Mouse (Mus musculus): ENCODE results near the gene Olfr958. TPM values are rescaled to one million over a fixed set of nuclear protein-coding genes. Genes with fewer than 3 reads are reported as not detected.

Olfr958 gene
- polyA plus RNA-seq, 2 experiments: not detected

- no peak for ATAC-seq (ENCODE audit: insufficient read depth)
- TF ChIP-seq CTCF (IDR thresholded peaks at IDR 0.05; ENCODE audit: low read depth): no peak
- no peak for TF ChIP-seq EP300 (IDR thresholded peaks at IDR 0.05; ENCODE audit: low read depth)
- 44% methylated on average over 3 of the region's 3 CpGs for WGBS (ENCODE audit: insufficient replicate concordance)
Measured at GRCm38 (mm10) chr9:39515531-39515930, 38.3 kb downstream of the Olfr958 start, which contains the start of gene Olfr957. TSS of gene Olfr957 (minus strand) at chr9:39515809.

GRCm38 (mm10) chr9:39509412-39509811 lies 44.4 kb downstream of the Olfr958 start:
- no peaks in the 10 kb centered on the region for H3K27me3 ChIP-seq (ENCODE audit: control insufficient read depth, insufficient read depth, low read length)
- H3K9me3 ChIP-seq (ENCODE audit: control insufficient read depth, low read length): no peaks in the 10 kb centered on the region
- no peak overlapping the region for H3K9ac ChIP-seq (replicated peaks)
- H3K4me1 ChIP-seq (replicated peaks; ENCODE audit: control insufficient read depth in 2 of 2, insufficient read depth in 2 of 2, low read length in 1 of 2): no peaks in the 10 kb centered on the region
- DNase-seq (ENCODE audit: low read depth in 3 of 3, low spot score in 3 of 3): no peak
- WGBS (ENCODE audit: insufficient replicate concordance): 61% methylated on average over 9 of the region's 9 CpGs
- no peak overlapping the region for H3K4me3 ChIP-seq (ENCODE audit: insufficient read depth in 1 of 2, low read depth in 2 of 2, low read length in 2 of 2)
- no peaks in the 10 kb centered on the region for H3K36me3 ChIP-seq (replicated peaks; ENCODE audit: control insufficient read depth, insufficient read depth, low read depth)
- TF ChIP-seq CTCF (IDR thresholded peaks at IDR 0.05; ENCODE audit: low read depth): no peak
- TF ChIP-seq EP300 (IDR thresholded peaks at IDR 0.05; ENCODE audit: low read depth): no peak
- no peak overlapping the region for H3K27ac ChIP-seq
- no peak overlapping the region for H3K4me2 ChIP-seq (ENCODE audit: low read depth)
- ATAC-seq (ENCODE audit: insufficient read depth): no peak

More at GRCm38 (mm10) chr9:39515531-39515930, 38.3 kb downstream of the Olfr958 start, which contains the start of gene Olfr957:
- H3K27ac ChIP-seq: no peak within 1 kb of the TSS
- H3K9me3 ChIP-seq (ENCODE audit: control insufficient read depth, low read length): no peaks in the 10 kb centered on the region
- no peak for DNase-seq (ENCODE audit: low read depth in 3 of 3, low spot score in 3 of 3)
- no peaks in the 10 kb centered on the region for H3K27me3 ChIP-seq (ENCODE audit: control insufficient read depth, insufficient read depth, low read length)
- H3K4me2 ChIP-seq (ENCODE audit: low read depth): no peak within 1 kb of the TSS
- H3K4me1 ChIP-seq (replicated peaks; ENCODE audit: control insufficient read depth in 2 of 2, insufficient read depth in 2 of 2, low read length in 1 of 2): no peaks in the 10 kb centered on the region
- no peak within 1 kb of the TSS for H3K9ac ChIP-seq (replicated peaks)
- no peak within 1 kb of the TSS for H3K4me3 ChIP-seq (ENCODE audit: insufficient read depth in 1 of 2, low read depth in 2 of 2, low read length in 2 of 2)
- H3K36me3 ChIP-seq (replicated peaks; ENCODE audit: control insufficient read depth, insufficient read depth, low read depth): no peaks in the 10 kb centered on the region

- DNase-seq (ENCODE audit: low read depth in 3 of 3, low spot score in 3 of 3): no peak
- Histone ChIP-seq H3K4me3 (ENCODE audit: insufficient read depth in 1 of 2, low read depth in 2 of 2, low read length in 2 of 2) (no peak overlapping the region), H3K27ac (no peak overlapping the region), H3K36me3 (replicated peaks; ENCODE audit: control insufficient read depth, insufficient read depth, low read depth) (no peaks in the 10 kb centered on the region), H3K9ac (replicated peaks) (no peak overlapping the region), H3K27me3 (ENCODE audit: control insufficient read depth, insufficient read depth, low read length) (no peaks in the 10 kb centered on the region), H3K4me1 (replicated peaks; ENCODE audit: control insufficient read depth in 2 of 2, insufficient read depth in 2 of 2, low read length in 1 of 2) (no peaks in the 10 kb centered on the region), H3K9me3 (ENCODE audit: control insufficient read depth, low read length) (no peaks in the 10 kb centered on the region), H3K4me2 (ENCODE audit: low read depth) (no peak overlapping the region)
- 8% methylated on average over 6 of the region's 6 CpGs for WGBS (ENCODE audit: insufficient replicate concordance)
- TF ChIP-seq EP300 (IDR thresholded peaks at IDR 0.05; ENCODE audit: low read depth): no peak
- peak; percentile 29; the same call in 1 of the 2 replicates for TF ChIP-seq CTCF (IDR thresholded peaks at IDR 0.05; ENCODE audit: low read depth)
- no peak for ATAC-seq (ENCODE audit: insufficient read depth)
Measured at GRCm38 (mm10) chr9:39508998-39509397, 44.9 kb downstream of the Olfr958 start.

Other genes with a start within 250 kb of the Olfr958 start
- not detected in 2 replicates for gene Olfr948, start 228.0 kb downstream of the Olfr958 start, polyA plus RNA-seq (2012; rRNA removed)
- not detected in 2 replicates for gene Olfr948, start 228.0 kb downstream of the Olfr958 start, polyA plus RNA-seq (2014; fragmentation: Nextera tagmentation; extraction: Ambion mirVana)
- not detected in 2 replicates for gene Olfr951, start 166.6 kb downstream of the Olfr958 start, polyA plus RNA-seq (2012; rRNA removed)
- gene Olfr951, start 166.6 kb downstream of the Olfr958 start, polyA plus RNA-seq (2014; fragmentation: Nextera tagmentation; extraction: Ambion mirVana): not detected in 2 replicates
- not detected in 2 replicates for gene Olfr952, start 126.9 kb downstream of the Olfr958 start, polyA plus RNA-seq (2012; rRNA removed)
- gene Olfr952, start 126.9 kb downstream of the Olfr958 start, polyA plus RNA-seq (2014; fragmentation: Nextera tagmentation; extraction: Ambion mirVana): not detected in 2 replicates
- not detected in 2 replicates for gene Olfr954, start 97.4 kb downstream of the Olfr958 start, polyA plus RNA-seq (2012; rRNA removed)
- not detected in 2 replicates for gene Olfr954, start 97.4 kb downstream of the Olfr958 start, polyA plus RNA-seq (2014; fragmentation: Nextera tagmentation; extraction: Ambion mirVana)
- not detected in 2 replicates for gene Olfr955, start 82.1 kb downstream of the Olfr958 start, polyA plus RNA-seq (2012; rRNA removed)
- gene Olfr955, start 82.1 kb downstream of the Olfr958 start, polyA plus RNA-seq (2014; fragmentation: Nextera tagmentation; extraction: Ambion mirVana): not detected in 2 replicates
- not detected in 2 replicates for gene Olfr44, start 60.1 kb downstream of the Olfr958 start, polyA plus RNA-seq (2012; rRNA removed)
- not detected in 2 replicates for gene Olfr44, start 60.1 kb downstream of the Olfr958 start, polyA plus RNA-seq (2014; fragmentation: Nextera tagmentation; extraction: Ambion mirVana)
- not detected in 2 replicates for gene Olfr957, start 38.2 kb downstream of the Olfr958 start, polyA plus RNA-seq (2012; rRNA removed)
- not detected in 2 replicates for gene Olfr957, start 38.2 kb downstream of the Olfr958 start, polyA plus RNA-seq (2014; fragmentation: Nextera tagmentation; extraction: Ambion mirVana)
- not detected in 2 replicates for gene Olfr959, start 21.5 kb upstream of the Olfr958 start, polyA plus RNA-seq (2012; rRNA removed)
- gene Olfr959, start 21.5 kb upstream of the Olfr958 start, polyA plus RNA-seq (2014; fragmentation: Nextera tagmentation; extraction: Ambion mirVana): not detected in 2 replicates
- gene AW551984, start 50.3 kb upstream of the Olfr958 start, polyA plus RNA-seq (2012; rRNA removed): 1.0 and 1.3 TPM in 2 replicates
- gene AW551984, start 50.3 kb upstream of the Olfr958 start, polyA plus RNA-seq (2014; fragmentation: Nextera tagmentation; extraction: Ambion mirVana): 1.5 and 2.1 TPM in 2 replicates
- gene Olfr148, start 56.6 kb upstream of the Olfr958 start, polyA plus RNA-seq (2012; rRNA removed): not detected in 2 replicates
- gene Olfr148, start 56.6 kb upstream of the Olfr958 start, polyA plus RNA-seq (2014; fragmentation: Nextera tagmentation; extraction: Ambion mirVana): not detected in 2 replicates
- gene Olfr960, start 67.3 kb upstream of the Olfr958 start, polyA plus RNA-seq (2012; rRNA removed): not detected in 2 replicates
- not detected in 2 replicates for gene Olfr960, start 67.3 kb upstream of the Olfr958 start, polyA plus RNA-seq (2014; fragmentation: Nextera tagmentation; extraction: Ambion mirVana)
- not detected in 2 replicates for gene Olfr961, start 91.0 kb upstream of the Olfr958 start, polyA plus RNA-seq (2012; rRNA removed)
- not detected in 2 replicates for gene Olfr961, start 91.0 kb upstream of the Olfr958 start, polyA plus RNA-seq (2014; fragmentation: Nextera tagmentation; extraction: Ambion mirVana)
- not detected in 2 replicates for gene Olfr963, start 113.2 kb upstream of the Olfr958 start, polyA plus RNA-seq (2012; rRNA removed)
- gene Olfr963, start 113.2 kb upstream of the Olfr958 start, polyA plus RNA-seq (2014; fragmentation: Nextera tagmentation; extraction: Ambion mirVana): not detected in 2 replicates
- gene Olfr149, start 153.1 kb upstream of the Olfr958 start, polyA plus RNA-seq (2012; rRNA removed): not detected in 2 replicates
- not detected in 2 replicates for gene Olfr149, start 153.1 kb upstream of the Olfr958 start, polyA plus RNA-seq (2014; fragmentation: Nextera tagmentation; extraction: Ambion mirVana)
- gene Olfr965, start 157.3 kb upstream of the Olfr958 start, polyA plus RNA-seq (2012; rRNA removed): not detected in 2 replicates
- not detected in 2 replicates for gene Olfr965, start 157.3 kb upstream of the Olfr958 start, polyA plus RNA-seq (2014; fragmentation: Nextera tagmentation; extraction: Ambion mirVana)
- not detected in 2 replicates for gene Olfr150, start 176.9 kb upstream of the Olfr958 start, polyA plus RNA-seq (2012; rRNA removed)
- not detected in 2 replicates for gene Olfr150, start 176.9 kb upstream of the Olfr958 start, polyA plus RNA-seq (2014; fragmentation: Nextera tagmentation; extraction: Ambion mirVana)
- not detected in 2 replicates for gene Olfr967, start 192.2 kb upstream of the Olfr958 start, polyA plus RNA-seq (2012; rRNA removed)
- not detected in 2 replicates for gene Olfr967, start 192.2 kb upstream of the Olfr958 start, polyA plus RNA-seq (2014; fragmentation: Nextera tagmentation; extraction: Ambion mirVana)
- gene Olfr968, start 229.2 kb upstream of the Olfr958 start, polyA plus RNA-seq (2012; rRNA removed): not detected in 2 replicates
- gene Olfr968, start 229.2 kb upstream of the Olfr958 start, polyA plus RNA-seq (2014; fragmentation: Nextera tagmentation; extraction: Ambion mirVana): not detected in 2 replicates
- not detected in 2 replicates for gene Olfr969, start 236.9 kb upstream of the Olfr958 start, polyA plus RNA-seq (2012; rRNA removed)
- not detected in 2 replicates for gene Olfr969, start 236.9 kb upstream of the Olfr958 start, polyA plus RNA-seq (2014; fragmentation: Nextera tagmentation; extraction: Ambion mirVana)

All from liver, embryonic 14.5 days (tissue).